In the genomic region with DNA sequence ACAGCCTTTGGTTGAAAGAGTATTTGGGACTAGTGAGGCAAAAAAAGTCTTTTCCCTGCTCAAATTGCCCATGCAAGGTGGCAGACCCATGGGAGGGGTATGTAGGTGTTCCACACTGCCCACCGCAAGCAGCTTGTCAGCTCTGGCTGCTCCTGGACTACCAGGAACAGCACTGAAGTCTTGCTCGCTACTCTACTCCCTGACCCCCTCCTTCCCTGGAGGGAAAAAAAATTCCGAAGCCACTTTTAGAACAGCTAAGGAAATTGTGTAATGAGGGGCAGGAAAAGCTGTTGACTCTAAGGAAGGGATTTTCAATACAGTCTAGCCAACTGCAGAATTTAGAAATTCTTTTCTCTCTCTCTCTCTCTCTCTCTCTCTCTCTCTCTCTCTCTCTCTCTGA, we compare ENCODE assay signal across 12 mouse cellular contexts. TPM values are rescaled to one million over a fixed set of nuclear protein-coding genes. Genes with fewer than 3 reads are reported as not detected.
DNase-seq lines count a peak whose midpoint lies in the region; TF ChIP-seq lines count a peak whose summit lies in the region.
"Had no signal": no experiment of that assay in that cellular context is flagged by ENCODE, and none has a peak within 500 bp of the region (broad histone marks: within the 10 kb centered on the region; RNA-seq: fewer than 3 reads in every experiment).

No protein-coding gene starts in this region.

- TF ChIP-seq CTCF in kidney, adult 2 months (conservative IDR thresholded peaks at IDR 0.05; ENCODE audit: insufficient read depth, insufficient read length, low read depth, low read length) = no peak

- H3K4me3 ChIP-seq in kidney, adult 2 months (ENCODE audit: insufficient read depth, low read depth, low read length) = no peak overlapping the region
- H3K4me3 ChIP-seq: liver, embryonic 15.5 days; midbrain, embryonic 15.5 days; stomach, embryonic 15.5 days had no signal

- DNase-seq in adrenal gland, postnatal 10 days = peak; percentile 30
- no peak for DNase-seq in adrenal gland, postnatal 4 days (ENCODE audit: low spot score in 2 of 2)
- peak; percentile 68 for DNase-seq in kidney, adult 2 months
- DNase-seq in kidney, adult 11 months = no peak
- peak; percentile 33 to 40 for DNase-seq in heart, postnatal 36 days
- peak; percentile 41 for DNase-seq in lung, postnatal 14 days
- no peak for DNase-seq in left cerebral cortex, postnatal 14 days (ENCODE audit: low spot score in 2 of 2)
- DNase-seq in yolk sac, embryonic 10.5 days (ENCODE audit: low spot score) = no peak
- DNase-seq: thymus, postnatal 25 days had no signal

- H3K36me3 ChIP-seq in kidney, adult 2 months (ENCODE audit: control insufficient read depth, insufficient read depth, low read length) = no peaks in the 10 kb centered on the region
- H3K36me3 ChIP-seq: liver, embryonic 15.5 days; midbrain, embryonic 15.5 days; stomach, embryonic 15.5 days had no signal

- peaks cover 6% of the 10 kb centered on the region; the same call in 1 of the 2 replicates for H3K4me1 ChIP-seq in kidney, adult 2 months (ENCODE audit: control insufficient read depth, insufficient read depth, low read length)
- H3K4me1 ChIP-seq: liver, embryonic 15.5 days; midbrain, embryonic 15.5 days; stomach, embryonic 15.5 days had no signal

- no peak for TF ChIP-seq POLR2A in kidney, adult 2 months (IDR thresholded peaks at IDR 0.05; ENCODE audit: low read depth, low read length)

- peak overlapping the region; percentile 63 for H3K27ac ChIP-seq in kidney, adult 2 months (ENCODE audit: insufficient read depth, low read depth, low read length)
- H3K27ac ChIP-seq: liver, embryonic 15.5 days; midbrain, embryonic 15.5 days; stomach, embryonic 15.5 days had no signal

- H3K27me3 ChIP-seq in kidney, adult 2 months (replicated peaks; ENCODE audit: control insufficient read depth, insufficient read depth, low read length) = no peaks in the 10 kb centered on the region
- H3K27me3 ChIP-seq: liver, embryonic 15.5 days; midbrain, embryonic 15.5 days; stomach, embryonic 15.5 days had no signal

- intact Hi-C loops in heart, postnatal 36 days (cut with DNase I) = loop anchor here (2.0 kb wide), 1 partner anchor 23 kb away; no protein-coding TSS in a partner anchor
- intact Hi-C loops in left cerebral cortex, postnatal 14 days (cut with DNase I) = no loop called here

- WGBS in kidney, adult 2 months = 43% methylated on average over 3 of the region's 3 CpGs

RNA-seq across cellular contexts. Expression of gene Adamts9, which starts 24.9 kb away (rescaled TPM):
- 10 to 100 TPM; 44.9 to 47.4 TPM for total RNA-seq in adrenal gland, postnatal 10 days (2021)
- total RNA-seq in adrenal gland, postnatal 4 days (2021) = 10 to 100 TPM; 47.3 to 52.0 TPM
- 6.3 and 6.7 TPM in 2 replicates for polyA plus RNA-seq in kidney, adult 2 months (2012; rRNA removed)
- 10 to 100 TPM; 17.1 to 20.1 TPM for total RNA-seq in heart, postnatal 36 days (2021)
- total RNA-seq in left cerebral cortex, postnatal 14 days (2021) = 1 to 10 TPM; 4.9 TPM

Comparison
In these comparisons a context has a peak if more than half of its experiments do, and no peak if none do; other contexts are left out.
1. DNase-seq: peak in adrenal gland, postnatal 10 days (single experiment), kidney, adult 2 months (single experiment), heart, postnatal 36 days (2 of 2) and lung, postnatal 14 days (single experiment); none in adrenal gland, postnatal 4 days (0 of 2), kidney, adult 11 months (single experiment), left cerebral cortex, postnatal 14 days (0 of 2) and yolk sac, embryonic 10.5 days (single experiment).